ENCODE assay signal across 8 mouse cellular contexts in the genomic region with DNA sequence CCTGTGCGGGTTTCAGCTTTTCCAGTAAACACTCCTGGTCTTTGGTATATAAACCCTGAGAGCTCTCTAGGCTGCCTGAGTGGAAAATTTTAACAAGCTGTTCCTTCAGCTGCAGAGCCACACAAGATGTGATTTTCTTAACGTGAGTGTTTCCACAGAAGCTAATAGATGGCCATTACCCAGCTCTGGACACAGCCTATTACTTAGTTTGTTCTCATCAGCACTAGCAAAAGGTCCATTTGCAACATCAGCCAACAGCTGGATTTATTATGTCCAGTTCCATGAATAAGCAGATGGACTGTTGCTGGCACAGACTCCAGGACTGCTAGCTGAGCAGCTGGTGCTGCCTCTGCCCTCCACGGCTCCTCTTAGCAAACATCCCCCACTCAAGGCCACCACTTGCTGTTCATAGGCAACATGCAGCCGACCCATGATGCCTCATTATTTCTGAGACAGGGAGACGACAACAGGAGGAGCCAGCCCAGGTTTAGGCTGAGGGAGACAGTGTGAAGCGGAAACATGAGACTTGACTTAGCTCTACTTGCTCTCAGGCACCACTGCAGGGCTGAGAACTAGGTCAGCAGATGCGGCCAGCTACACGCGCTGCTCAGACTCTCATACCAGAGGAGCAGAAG. TPM values are rescaled to one million over a fixed set of nuclear protein-coding genes. Genes with fewer than 3 reads are reported as not detected.
DNase-seq lines count a peak whose midpoint lies in the region; ATAC-seq and TF ChIP-seq lines count a peak whose summit lies in the region.

No protein-coding gene starts in this region.

- no peaks in the 10 kb centered on the region for H3K36me3 ChIP-seq in hindbrain, embryonic 14.5 days (replicated peaks; ENCODE audit: control insufficient read depth, insufficient read depth)

- 0 out of 2 replicates have a peak, but pooled peaks have one; percentile 22 for ATAC-seq in hindbrain, embryonic 14.5 days (ENCODE audit: low FRiP score)

- no peak overlapping the region for H3K9ac ChIP-seq in hindbrain, embryonic 14.5 days

- peaks cover 24% of the 10 kb centered on the region for H3K4me1 ChIP-seq in cortical plate, adult 2 months (ENCODE audit: control insufficient read depth, insufficient read depth, low read length)
- peaks cover 26% of the 10 kb centered on the region for H3K4me1 ChIP-seq in hindbrain, embryonic 14.5 days (replicated peaks; ENCODE audit: control insufficient read depth, insufficient read depth, low read length)

- no peak for TF ChIP-seq POLR2A in cortical plate, adult 2 months (IDR thresholded peaks at IDR 0.05; ENCODE audit: extremely low read depth, insufficient read depth, low read length)

- DNase-seq in layer of hippocampus, adult 2 months (ENCODE audit: low spot score in 2 of 2) = no peak
- DNase-seq in layer of hippocampus, adult 9-10 months (ENCODE audit: low spot score) = no peak
- no peak for DNase-seq in hindbrain, embryonic 14.5 days (ENCODE audit: low spot score)
- DNase-seq in retina, postnatal 1 day = peak; percentile 79
- no peak for DNase-seq in kidney, adult 9 months
- DNase-seq in frontal cortex, postnatal 10 days (ENCODE audit: low spot score in 2 of 2) = no peak
- no peak for DNase-seq in cerebellum, adult 11-12 months

- TF ChIP-seq CTCF in layer of hippocampus, adult 2 months (conservative IDR thresholded peaks at IDR 0.05) = no peak
- no peak for TF ChIP-seq CTCF in cortical plate, adult 2 months (IDR thresholded peaks at IDR 0.05; ENCODE audit: extremely low read depth, insufficient read depth, low read length)

- no peaks in the 10 kb centered on the region for H3K27me3 ChIP-seq in hindbrain, embryonic 14.5 days (ENCODE audit: control insufficient read depth, insufficient read depth, low read length)

- no peak overlapping the region for H3K4me2 ChIP-seq in hindbrain, embryonic 14.5 days (replicated peaks)

- no peak overlapping the region for H3K4me3 ChIP-seq in layer of hippocampus, adult 2 months
- H3K4me3 ChIP-seq in cortical plate, adult 2 months (ENCODE audit: insufficient read depth, low read length) = no peak overlapping the region
- H3K4me3 ChIP-seq in hindbrain, embryonic 14.5 days (replicated peaks; ENCODE audit: low read length) = no peak overlapping the region

- H3K27ac ChIP-seq in layer of hippocampus, adult 2 months = peak overlapping the region; percentile 78
- peak overlapping the region; percentile 47 for H3K27ac ChIP-seq in cortical plate, adult 2 months (ENCODE audit: insufficient read depth, low read length)
- 0 out of 2 replicates have a peak overlapping the region, but pooled peaks have one; percentile 32 for H3K27ac ChIP-seq in hindbrain, embryonic 14.5 days

- no peaks in the 10 kb centered on the region for H3K9me3 ChIP-seq in hindbrain, embryonic 14.5 days (ENCODE audit: control insufficient read depth, low read length)

- WGBS in hindbrain, embryonic 14.5 days = 62% methylated on average over 9 of the region's 9 CpGs

RNA-seq across cellular contexts. Expression of a gene that starts 43.1 kb away (rescaled TPM):
- 10 to 100 TPM; 22.9 to 24.8 TPM for total RNA-seq in layer of hippocampus, adult 2 months (2021)
- polyA plus RNA-seq in cortical plate, adult 2 months (2012; rRNA removed) = 22.1 and 22.7 TPM in 2 replicates
- polyA plus RNA-seq in hindbrain, embryonic 14.5 days (2014; fragmentation: Nextera tagmentation; extraction: Ambion mirVana) = 8.0 and 8.4 TPM in 2 replicates

RNA-seq across cellular contexts. Expression of a gene that starts 51.4 kb away (rescaled TPM):
- total RNA-seq in layer of hippocampus, adult 2 months (2021) = 10 to 100 TPM; 26.6 to 31.1 TPM
- 5.8 and 6.5 TPM in 2 replicates for polyA plus RNA-seq in cortical plate, adult 2 months (2012; rRNA removed)
- polyA plus RNA-seq in hindbrain, embryonic 14.5 days (2014; fragmentation: Nextera tagmentation; extraction: Ambion mirVana) = 9.1 and 10.5 TPM in 2 replicates
